Mouse (Mus musculus) CD4-positive, CD25-positive, alpha-beta regulatory T cell, adult 2 months (primary cell): ENCODE data around the gene Gmppa.
A peak's percentile ranks its signal among the peaks of the same experiment; 100 is the strongest.

Source experiments
- DNase-seq: peaks from one replicate; pipeline ENCODE4 v3.0.0-alpha.2; 2012; ENCODE audit warnings: low read depth, low spot score

Gmppa gene

DNA sequence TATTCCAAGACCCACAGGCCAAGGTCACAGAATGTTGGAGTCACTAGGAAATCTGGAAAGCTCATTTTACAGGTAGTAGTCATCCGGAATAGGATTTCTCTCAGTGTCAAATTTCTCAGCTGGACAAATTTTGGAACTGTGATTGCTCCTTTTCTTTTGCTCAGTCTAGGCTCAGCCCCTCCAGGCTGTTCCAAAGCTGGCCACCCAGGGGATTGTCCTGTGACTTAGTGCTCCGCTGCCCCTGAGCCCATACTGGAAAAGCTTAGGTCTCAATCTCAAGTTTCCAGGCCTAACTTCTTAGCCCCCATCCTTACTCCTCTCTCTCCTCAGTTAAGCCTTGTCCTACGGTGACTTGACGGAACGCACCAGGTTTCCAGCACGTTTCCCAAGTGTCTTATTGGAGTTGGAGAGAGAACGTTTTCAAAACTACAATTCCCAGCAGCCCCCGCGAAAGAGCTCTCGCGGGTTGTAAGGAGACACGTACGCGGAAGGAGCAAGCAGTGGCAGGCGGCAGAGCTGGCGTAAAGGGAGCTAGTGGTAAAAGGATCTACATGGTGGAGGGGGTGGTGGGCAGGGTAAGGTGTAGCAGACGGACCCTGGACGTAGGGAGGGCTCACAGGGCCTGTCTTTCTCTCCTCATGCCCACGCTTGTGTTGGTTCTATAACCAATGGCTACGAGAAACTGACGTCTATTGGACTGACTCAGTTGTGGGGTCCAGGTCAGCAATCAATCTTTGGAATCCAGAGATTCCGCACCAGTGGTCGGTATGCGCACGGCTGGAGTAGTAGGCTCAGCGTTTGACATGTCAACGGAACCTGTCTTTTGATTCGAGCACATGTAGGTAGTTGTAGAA, at the start of gene Gmppa:
Gene Gmppa (plus strand): TSS at position 456 of the 854 bp plus-strand sequence.
- DNase-seq = peak; percentile 81

DNA sequence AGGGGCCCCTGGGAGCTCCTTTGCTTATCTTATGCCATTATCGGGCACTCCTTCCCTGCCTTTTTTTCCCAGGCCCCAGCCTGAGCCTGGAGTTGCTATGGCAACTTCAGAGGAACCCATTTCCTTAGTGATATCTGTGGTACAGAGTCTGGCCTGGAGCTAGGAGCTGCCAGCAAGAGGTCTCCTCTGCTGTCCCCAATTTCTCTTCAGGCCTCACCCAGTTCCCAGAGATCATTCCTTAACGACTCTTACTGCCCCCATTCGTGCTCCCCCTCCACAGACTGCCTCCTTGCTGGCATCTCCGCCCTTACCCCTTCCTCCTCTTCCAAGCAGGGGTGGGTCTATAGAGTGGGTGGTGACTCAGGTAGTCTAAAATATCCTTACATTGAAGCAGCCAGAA, 49.6 kb upstream of the Gmppa start:
- DNase-seq = no peak

- DNase-seq = no peak
Observed at GRCm38 (mm10) chr1:75387469-75387928, 48.2 kb upstream of the Gmppa start.

- no peak for DNase-seq
Observed at GRCm38 (mm10) chr1:75387929-75388897, 47.5 kb upstream of the Gmppa start.

- no peak for DNase-seq
Observed at GRCm38 (mm10) chr1:75388898-75389515, 46.7 kb upstream of the Gmppa start.

GRCm38 (mm10) chr1:75393139-75393538, 42.6 kb upstream of the Gmppa start:
- no peak for DNase-seq

DNA sequence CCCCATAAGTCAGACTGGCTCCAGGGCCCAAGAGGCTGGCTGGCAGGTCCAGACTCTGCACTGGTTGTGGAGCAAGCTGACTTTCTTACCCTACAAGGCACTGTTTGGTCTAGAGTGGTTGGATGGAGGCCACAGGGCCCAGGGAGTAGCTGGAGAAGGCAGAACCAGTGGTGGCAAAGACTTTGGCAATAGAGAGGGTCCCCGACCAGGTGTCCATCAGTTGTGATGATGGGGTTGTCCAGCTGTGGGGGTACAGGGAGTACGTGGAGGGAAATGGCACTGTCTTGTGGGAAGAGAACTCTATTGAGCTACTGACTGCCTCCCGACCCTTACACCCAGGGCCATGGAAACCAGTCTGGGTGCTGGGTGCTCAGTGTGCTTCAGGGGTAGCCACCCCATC, 41.9 kb upstream of the Gmppa start:
- DNase-seq = no peak

DNA sequence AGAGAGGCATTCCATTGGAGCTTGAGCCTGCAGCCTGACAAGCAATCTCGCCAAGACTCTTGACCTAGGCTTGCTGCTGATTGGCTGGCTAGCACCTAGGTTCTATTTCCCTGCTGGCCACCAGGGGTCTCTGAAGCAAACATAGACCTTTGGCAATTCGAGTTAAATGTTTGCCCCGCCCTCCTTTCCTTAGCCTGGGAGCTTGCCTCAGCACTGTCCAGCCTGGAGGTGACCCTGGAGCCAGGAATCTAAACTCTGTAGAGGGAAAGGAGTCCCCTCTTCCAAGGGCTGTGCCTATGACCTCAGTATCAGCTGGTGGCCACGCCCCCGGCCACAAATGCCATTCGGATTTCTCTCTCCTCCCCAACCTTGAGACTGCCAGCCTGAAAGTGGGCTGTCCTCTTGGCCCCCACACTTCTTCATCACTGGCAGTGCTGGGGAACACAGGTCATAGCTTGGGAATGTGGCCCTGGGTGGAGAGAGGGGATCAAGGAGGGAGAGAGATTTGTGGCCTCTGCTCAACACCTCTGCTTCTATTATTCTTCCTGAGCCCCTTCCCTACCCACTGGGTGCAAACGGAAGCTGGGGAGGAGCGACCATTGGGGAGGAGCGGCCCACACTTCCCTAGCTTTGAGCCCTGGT, 36.8 kb upstream of the Gmppa start:
- peak; percentile 61 for DNase-seq

GRCm38 (mm10) chr1:75399755-75400492, 35.8 kb upstream of the Gmppa start:
- DNase-seq = no peak

- DNase-seq = no peak
Observed at GRCm38 (mm10) chr1:75400493-75401115, 35.1 kb upstream of the Gmppa start.

DNA sequence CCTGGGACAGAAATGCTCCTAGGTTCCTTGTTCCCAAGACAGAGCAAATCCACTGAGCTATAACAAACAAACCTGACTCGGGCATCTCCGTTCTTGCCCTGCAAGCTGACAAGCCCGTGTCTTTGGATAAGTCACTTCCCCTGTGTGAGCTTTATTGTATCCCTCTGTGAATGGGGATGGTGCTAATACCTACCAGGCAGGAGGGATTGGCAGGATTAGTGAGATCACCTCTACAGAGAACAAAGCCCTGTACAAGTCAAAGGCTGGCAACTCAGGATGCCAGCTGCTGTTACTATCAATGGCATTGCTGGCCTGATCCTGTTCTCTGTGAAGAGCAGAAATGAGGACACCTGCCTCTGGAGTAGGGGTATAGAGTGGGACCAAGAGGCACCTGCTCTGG, 30.2 kb upstream of the Gmppa start:
- DNase-seq = no peak

DNA sequence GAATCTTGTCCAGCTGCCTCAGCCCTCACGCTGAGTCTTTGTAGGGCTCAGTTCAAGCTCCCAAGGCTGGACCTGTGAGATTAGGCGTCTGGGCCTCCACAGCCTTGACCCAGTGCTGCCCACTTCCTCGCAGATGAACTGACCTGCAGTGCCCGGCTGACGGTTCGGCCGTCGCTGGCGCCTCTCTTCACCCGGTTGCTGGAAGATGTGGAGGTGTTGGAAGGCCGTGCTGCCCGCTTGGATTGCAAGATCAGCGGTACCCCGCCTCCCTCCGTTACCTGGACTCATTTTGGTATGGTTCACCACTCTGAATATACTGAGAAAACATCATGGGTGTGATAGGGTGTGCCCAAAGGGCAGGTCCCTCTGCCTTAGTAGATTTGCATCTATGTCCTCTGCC, 29.6 kb upstream of the Gmppa start:
- no peak for DNase-seq

- no peak for DNase-seq
Observed at GRCm38 (mm10) chr1:75407056-75407455, 28.7 kb upstream of the Gmppa start.

DNA sequence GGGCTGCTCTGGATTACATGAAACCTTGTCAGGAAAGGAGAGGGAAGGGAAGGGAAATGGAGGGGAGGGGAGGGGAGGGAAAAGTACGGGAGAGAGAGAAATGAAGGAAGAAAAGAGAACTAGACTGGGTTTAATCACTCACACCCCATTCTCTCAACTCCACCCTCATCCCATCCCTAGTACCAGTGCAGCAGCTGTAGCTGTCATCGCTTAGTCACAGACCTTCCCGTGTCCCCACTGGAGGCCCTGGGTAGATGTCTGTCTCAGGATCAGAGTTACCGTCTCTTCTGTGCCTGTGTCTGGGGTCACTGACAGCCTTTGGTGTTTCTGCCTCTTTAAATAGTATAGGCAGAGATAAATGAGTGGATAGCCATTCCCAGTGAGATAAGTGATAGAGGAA, 27.5 kb upstream of the Gmppa start:
- no peak for DNase-seq

GRCm38 (mm10) chr1:75409950-75410349, 25.8 kb upstream of the Gmppa start:
- DNase-seq = no peak

- DNase-seq = no peak
Observed at GRCm38 (mm10) chr1:75412196-75412595, 23.5 kb upstream of the Gmppa start.

DNA sequence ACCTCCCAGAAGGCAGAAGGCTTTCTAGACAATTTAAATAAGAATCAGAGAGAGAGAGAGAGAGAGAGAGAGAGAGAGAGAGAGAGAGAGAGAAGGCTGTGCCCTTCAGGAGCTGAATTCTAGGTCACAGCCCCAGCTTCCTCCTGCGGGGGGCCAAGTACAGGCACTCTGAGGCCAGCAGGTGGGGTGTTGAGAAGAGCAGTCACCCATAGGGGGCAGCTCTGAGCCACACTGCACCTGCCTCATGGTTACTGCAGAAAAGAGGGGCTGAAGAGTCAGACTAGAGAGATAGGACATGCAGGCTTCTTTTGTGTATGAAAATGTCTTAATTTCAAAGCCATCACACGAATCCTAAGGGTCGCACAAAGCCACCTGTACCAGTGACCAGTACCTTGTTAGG, 22.0 kb upstream of the Gmppa start:
- DNase-seq = peak; percentile 48

DNA sequence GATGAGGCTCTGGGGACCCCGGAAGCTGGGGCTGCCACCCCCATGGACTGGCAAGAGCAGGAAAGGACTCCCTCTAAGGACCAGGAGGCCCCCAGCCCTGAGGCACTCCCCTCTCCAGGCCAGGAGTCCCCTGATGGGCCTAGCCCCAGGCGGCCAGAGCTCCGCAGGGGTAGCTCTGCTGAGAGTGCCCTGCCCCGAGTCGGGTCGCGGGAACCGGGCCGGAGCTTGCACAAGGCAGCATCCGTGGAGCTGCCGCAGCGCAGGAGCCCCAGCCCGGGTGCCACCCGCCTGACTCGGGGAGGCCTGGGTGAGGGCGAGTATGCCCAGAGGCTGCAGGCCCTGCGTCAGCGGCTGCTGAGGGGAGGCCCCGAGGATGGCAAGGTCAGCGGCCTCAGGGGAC, 13.9 kb upstream of the Gmppa start:
- DNase-seq = no peak

DNA sequence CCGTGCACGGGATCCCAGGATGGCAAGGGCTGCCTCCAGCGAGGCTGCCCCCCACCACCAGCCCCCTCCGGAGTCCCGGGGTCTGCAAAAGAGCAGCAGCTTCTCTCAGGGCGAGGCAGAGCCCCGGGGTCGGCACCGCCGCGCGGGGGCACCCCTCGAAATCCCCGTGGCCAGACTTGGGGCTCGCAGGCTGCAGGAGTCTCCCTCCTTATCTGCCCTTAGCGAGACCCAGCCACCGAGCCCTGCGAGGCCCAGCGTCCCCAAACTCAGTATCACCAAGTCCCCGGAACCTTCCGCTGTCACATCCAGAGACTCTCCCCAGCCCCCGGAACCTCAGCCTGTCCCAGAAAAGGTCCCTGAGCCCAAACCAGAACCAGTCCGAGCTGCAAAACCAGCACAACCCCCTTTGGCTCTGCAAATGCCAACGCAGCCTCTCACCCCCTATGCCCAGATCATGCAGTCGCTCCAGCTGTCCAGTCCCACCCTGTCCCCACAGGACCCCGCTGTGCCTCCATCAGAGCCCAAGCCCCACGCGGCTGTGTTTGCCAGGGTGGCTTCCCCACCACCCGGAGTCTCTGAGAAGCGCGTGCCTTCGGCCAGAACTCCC, 13.4 kb upstream of the Gmppa start:
- no peak for DNase-seq
